Mouse (Mus musculus): ENCODE results near the gene Ptbp2.

- TF ChIP-seq CTCF (IDR thresholded peaks at IDR 0.05; ENCODE audit: borderline replicate concordance, insufficient read depth, low read depth, low read length) (no peak), POLR2A (IDR thresholded peaks at IDR 0.05; ENCODE audit: borderline replicate concordance, insufficient read depth, low read length) (no peak)
These were observed 2.0 kb downstream of the Ptbp2 start for GRCm38 (mm10) chr3:119782022-119782945.

All from cerebellum, adult 2 months (tissue).